Mouse (Mus musculus): Measurements from ENCODE around the gene Gm48551.

The Gm48551 gene

GRCm38 (mm10) chr10:81430831-81431525 is 46.7 kb downstream of the Gm48551 start:
- peak; percentile 81 to 86 for DNase-seq (ENCODE audit: low spot score in 2 of 2)

- peak; percentile 78 to 84 for DNase-seq (ENCODE audit: low spot score in 2 of 2)
Measured at GRCm38 (mm10) chr10:81431526-81432168, 47.4 kb downstream of the Gm48551 start.

- DNase-seq (ENCODE audit: low spot score in 2 of 2): no peak
Measured at GRCm38 (mm10) chr10:81432169-81432867, 48.1 kb downstream of the Gm48551 start.

GRCm38 (mm10) chr10:81432868-81433262 is 48.6 kb downstream of the Gm48551 start:
- peak; percentile 97 to 99 for DNase-seq (ENCODE audit: low spot score in 2 of 2)

GRCm38 (mm10) chr10:81433541-81434289 is 49.4 kb downstream of the Gm48551 start:
- peak; percentile 39 to 59 for DNase-seq (ENCODE audit: low spot score in 2 of 2)

- DNase-seq (ENCODE audit: low spot score in 2 of 2): peak; percentile 20 to 41
Measured at GRCm38 (mm10) chr10:81434361-81435263, 50.3 kb downstream of the Gm48551 start.

GRCm38 (mm10) chr10:81435436-81435835 is 51.2 kb downstream of the Gm48551 start:
- peak; percentile 90 to 92 for DNase-seq (ENCODE audit: low spot score in 2 of 2)

GRCm38 (mm10) chr10:81441019-81441418 is 56.8 kb downstream of the Gm48551 start:
- DNase-seq (ENCODE audit: low spot score in 2 of 2): no peak

Measured in right cerebral cortex, postnatal 10 days (tissue).